13 mouse cellular contexts compared by ENCODE assay signal in the genomic region with DNA sequence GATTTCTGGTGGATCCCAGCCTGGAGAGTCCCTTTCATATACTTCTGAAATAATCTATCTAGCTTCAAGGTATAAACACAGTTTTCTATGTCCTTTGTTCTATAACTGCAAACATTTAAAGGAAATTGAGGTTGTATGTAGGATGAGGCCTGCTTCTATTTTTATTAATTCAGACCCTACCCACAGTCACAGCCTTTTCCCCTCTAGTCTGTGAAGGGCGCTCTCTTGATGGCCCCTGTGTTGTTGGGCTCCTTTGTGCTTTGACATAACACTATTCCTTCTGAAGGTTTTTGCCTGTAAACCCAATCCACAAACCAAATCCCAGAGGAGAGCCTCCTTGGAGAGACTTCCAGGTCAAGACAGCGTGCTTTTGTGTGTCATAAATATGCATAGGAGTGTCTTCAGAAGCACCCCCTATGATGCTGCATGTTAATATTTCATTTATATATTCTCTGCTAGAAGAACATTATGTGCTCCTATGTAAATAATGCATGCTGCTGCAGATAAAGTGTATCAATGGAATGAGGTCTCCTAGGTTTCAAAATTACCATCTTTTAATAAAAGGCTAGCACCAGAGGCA.
DNase-seq lines count a peak whose midpoint lies in the region; ATAC-seq and TF ChIP-seq lines count a peak whose summit lies in the region.
"Had no signal": no experiment of that assay in that cellular context is flagged by ENCODE, and none has a peak within 500 bp of the region (broad histone marks: within the 10 kb centered on the region; RNA-seq: fewer than 3 reads in every experiment).

No protein-coding gene starts in this region.

- no peak for TF ChIP-seq CTCF in heart, postnatal 0 days (IDR thresholded peaks at IDR 0.05; ENCODE audit: low read depth)

- no peak for DNase-seq in heart, postnatal 0 days (ENCODE audit: low spot score)
- no peak for DNase-seq in heart, adult 9 months (ENCODE audit: low spot score in 2 of 2)
- no peak for DNase-seq in lung, postnatal 14 days
- DNase-seq in midbrain, embryonic 11.5 days (ENCODE audit: low spot score, missing footprints): peak; percentile 61
- peak; percentile 20 for DNase-seq in retina, embryonic 14.5 days (ENCODE audit: low spot score)
- no peak for DNase-seq in left cerebral cortex, postnatal 36 days (ENCODE audit: low spot score in 2 of 2)
- no peak for DNase-seq in ovary, adult 18-20 months (ENCODE audit: low spot score)
- DNase-seq: cerebellum, postnatal 36 days; kidney, postnatal 25 days; thymus, postnatal 14 days had no signal

- no peak overlapping the region for H3K9ac ChIP-seq in heart, postnatal 0 days (replicated peaks; ENCODE audit: low read depth, low read length)
- H3K9ac ChIP-seq in lung, embryonic 16.5 days (ENCODE audit: low read length): no peak overlapping the region
- no peak overlapping the region for H3K9ac ChIP-seq in midbrain, embryonic 11.5 days (ENCODE audit: low read length)
- H3K9ac ChIP-seq: embryonic facial prominence, embryonic 12.5 days; liver, embryonic 15.5 days had no signal

- no peaks in the 10 kb centered on the region for H3K36me3 ChIP-seq in heart, postnatal 0 days (replicated peaks; ENCODE audit: control insufficient read depth, insufficient read depth, low read length)
- H3K36me3 ChIP-seq in lung, embryonic 16.5 days (ENCODE audit: control insufficient read depth, insufficient read depth, low read length): no peaks in the 10 kb centered on the region
- H3K36me3 ChIP-seq in midbrain, embryonic 11.5 days (ENCODE audit: control insufficient read depth, insufficient read depth, low read length): no peaks in the 10 kb centered on the region
- H3K36me3 ChIP-seq: embryonic facial prominence, embryonic 12.5 days; liver, embryonic 15.5 days had no signal

- no peak overlapping the region for H3K4me3 ChIP-seq in heart, postnatal 0 days (ENCODE audit: low read depth, low read length)
- H3K4me3 ChIP-seq in lung, embryonic 16.5 days (ENCODE audit: low read length): no peak overlapping the region
- no peak overlapping the region for H3K4me3 ChIP-seq in midbrain, embryonic 11.5 days (ENCODE audit: low read depth, low read length)
- H3K4me3 ChIP-seq: embryonic facial prominence, embryonic 12.5 days; liver, embryonic 15.5 days had no signal

- no peak overlapping the region for H3K4me2 ChIP-seq in heart, postnatal 0 days (ENCODE audit: low read depth, low read length)
- no peak overlapping the region for H3K4me2 ChIP-seq in lung, embryonic 16.5 days (ENCODE audit: low read depth, low read length)
- H3K4me2 ChIP-seq in midbrain, embryonic 11.5 days: no peak overlapping the region
- H3K4me2 ChIP-seq: embryonic facial prominence, embryonic 12.5 days; liver, embryonic 15.5 days had no signal

- peak overlapping the region; percentile 4 for H3K27ac ChIP-seq in heart, postnatal 0 days (ENCODE audit: low read depth)
- H3K27ac ChIP-seq in lung, embryonic 16.5 days (ENCODE audit: low read length): peak overlapping the region; percentile 65
- H3K27ac ChIP-seq in midbrain, embryonic 11.5 days (ENCODE audit: low read depth, low read length): no peak overlapping the region
- H3K27ac ChIP-seq: embryonic facial prominence, embryonic 12.5 days; liver, embryonic 15.5 days had no signal

- WGBS in heart, postnatal 0 days: 76% methylated on average over 2 of the region's 2 CpGs
- 69% methylated on average over 2 of the region's 2 CpGs for WGBS in lung, embryonic 16.5 days
- WGBS in midbrain, embryonic 11.5 days: 70% methylated on average over 2 of the region's 2 CpGs

- no peaks in the 10 kb centered on the region for H3K27me3 ChIP-seq in heart, postnatal 0 days (ENCODE audit: control insufficient read depth, insufficient read depth, low read length)
- no peaks in the 10 kb centered on the region for H3K27me3 ChIP-seq in lung, embryonic 16.5 days (ENCODE audit: control insufficient read depth, insufficient read depth, low read depth, low read length)
- no peaks in the 10 kb centered on the region for H3K27me3 ChIP-seq in midbrain, embryonic 11.5 days (ENCODE audit: control insufficient read depth, insufficient read depth, low read length)
- H3K27me3 ChIP-seq: embryonic facial prominence, embryonic 12.5 days; liver, embryonic 15.5 days had no signal

- ATAC-seq in heart, postnatal 0 days (ENCODE audit: insufficient read depth, low read depth): no peak
- ATAC-seq in lung, embryonic 16.5 days (ENCODE audit: low read depth): peak; percentile 69; the same call in 1 of the 2 replicates
- ATAC-seq in midbrain, embryonic 11.5 days (ENCODE audit: low FRiP score): peak; percentile 52; the same call in 1 of the 2 replicates

- intact Hi-C loops in left cerebral cortex, postnatal 36 days (cut with DNase I): no loop called here

- no peak for TF ChIP-seq EP300 in heart, postnatal 0 days (IDR thresholded peaks at IDR 0.05; ENCODE audit: low read depth)

- no peaks in the 10 kb centered on the region for H3K4me1 ChIP-seq in heart, postnatal 0 days (ENCODE audit: control insufficient read depth, insufficient read depth)
- no peaks in the 10 kb centered on the region for H3K4me1 ChIP-seq in lung, embryonic 16.5 days (replicated peaks; ENCODE audit: control insufficient read depth, insufficient read depth, low read length)
- no peaks in the 10 kb centered on the region for H3K4me1 ChIP-seq in midbrain, embryonic 11.5 days (ENCODE audit: control insufficient read depth, insufficient read depth, low read length)
- H3K4me1 ChIP-seq: embryonic facial prominence, embryonic 12.5 days; liver, embryonic 15.5 days had no signal

- H3K9me3 ChIP-seq in heart, postnatal 0 days (replicated peaks; ENCODE audit: control insufficient read depth, low read length): no peaks in the 10 kb centered on the region
- H3K9me3 ChIP-seq in lung, embryonic 16.5 days (ENCODE audit: control insufficient read depth, low read length): no peaks in the 10 kb centered on the region
- no peaks in the 10 kb centered on the region for H3K9me3 ChIP-seq in midbrain, embryonic 11.5 days (ENCODE audit: control insufficient read depth, low read length)
- H3K9me3 ChIP-seq: embryonic facial prominence, embryonic 12.5 days; liver, embryonic 15.5 days had no signal

Comparison
In these comparisons a context has a peak if more than half of its experiments do, and no peak if none do; other contexts are left out.
1. DNase-seq: peak in midbrain, embryonic 11.5 days (single experiment) and retina, embryonic 14.5 days (single experiment); none in heart, postnatal 0 days (single experiment), heart, adult 9 months (0 of 2), lung, postnatal 14 days (single experiment), left cerebral cortex, postnatal 36 days (0 of 2) and ovary, adult 18-20 months (single experiment).